Mouse (Mus musculus) ES-E14 (cell line): Measurements from ENCODE around the gene Lpar6.

ENCODE experiments used
- CHD2 ChIP-seq: IDR thresholded peaks from 2 replicates; pipeline ENCODE4 v1.6.1; 2014; ENCODE audit warnings: mild to moderate bottlenecking, low read depth, low read length, inconsistent platforms
- ZC3H11A ChIP-seq: IDR thresholded peaks from 2 replicates; pipeline ENCODE4 v1.6.1; 2012; ENCODE audit warnings: low read depth, mild to moderate bottlenecking, inconsistent platforms, low read length, borderline replicate concordance

GRCm38 (mm10) chr14:73201447-73201846, 36.2 kb upstream of the Lpar6 start:
- no peak for TF ChIP-seq ZC3H11A
- no peak for TF ChIP-seq CHD2
